Mouse (Mus musculus): Measurements from ENCODE around the gene Gm8159. TPM values are rescaled to one million over a fixed set of nuclear protein-coding genes. Genes with fewer than 3 reads are reported as not detected.
"Not testable (repeated sequence)": the region's sequence is repeated elsewhere in the genome, so short reads cannot be mapped to it uniquely, and the experiment has no call there.

Gm8159 gene
- total RNA-seq (2015): not detected in 2 replicates
- not detected in 2 replicates for total RNA-seq (2017)

DNA sequence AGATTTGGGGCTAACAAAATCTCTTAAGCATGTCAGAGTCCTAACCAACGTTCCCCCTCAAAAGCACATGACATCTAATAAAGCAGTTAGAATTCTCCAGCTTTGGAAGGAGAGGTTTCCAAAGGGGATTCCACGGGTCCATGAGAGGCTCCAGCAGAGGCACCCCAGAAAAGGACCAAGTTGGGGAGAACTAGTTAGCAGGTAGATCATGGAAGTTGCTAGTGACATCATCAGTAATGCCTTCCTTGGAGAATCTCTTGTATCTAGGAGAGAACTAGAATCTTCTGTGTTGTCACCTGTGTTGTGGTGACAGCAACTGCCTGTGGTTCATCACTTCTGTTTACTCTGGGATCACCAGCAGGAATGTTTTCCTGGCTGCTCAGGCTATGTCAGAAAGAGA lies at the start of gene Gm8159:
Gene Gm8159, plus strand, starts transcription at position 301 of the 400 bp plus-strand sequence.
- ATAC-seq (replicated peaks; ENCODE audit: poor library complexity): not testable (repeated sequence)

DNA sequence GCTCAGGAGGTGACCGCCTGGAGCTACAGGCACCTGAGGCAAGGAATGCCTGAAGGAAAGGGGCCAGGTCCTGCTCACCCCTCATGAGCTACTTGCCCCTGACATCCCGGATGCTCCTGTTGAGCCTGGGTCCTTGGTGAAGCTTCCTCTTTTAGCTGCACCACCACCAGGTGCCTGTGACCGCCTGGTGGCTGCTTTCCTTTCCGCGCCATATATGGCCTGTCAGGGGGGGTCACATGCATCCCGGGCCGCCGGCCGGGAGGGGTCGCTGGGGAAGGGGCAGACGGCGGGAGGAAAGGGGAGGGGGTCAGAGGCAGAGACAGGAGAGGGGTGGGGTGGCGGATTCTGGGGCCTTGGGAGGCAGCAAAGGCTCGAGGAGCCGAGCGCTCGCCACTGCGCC lies 17.2 kb downstream of the Gm8159 start:
- ATAC-seq (replicated peaks; ENCODE audit: poor library complexity): not testable (repeated sequence)

DNA sequence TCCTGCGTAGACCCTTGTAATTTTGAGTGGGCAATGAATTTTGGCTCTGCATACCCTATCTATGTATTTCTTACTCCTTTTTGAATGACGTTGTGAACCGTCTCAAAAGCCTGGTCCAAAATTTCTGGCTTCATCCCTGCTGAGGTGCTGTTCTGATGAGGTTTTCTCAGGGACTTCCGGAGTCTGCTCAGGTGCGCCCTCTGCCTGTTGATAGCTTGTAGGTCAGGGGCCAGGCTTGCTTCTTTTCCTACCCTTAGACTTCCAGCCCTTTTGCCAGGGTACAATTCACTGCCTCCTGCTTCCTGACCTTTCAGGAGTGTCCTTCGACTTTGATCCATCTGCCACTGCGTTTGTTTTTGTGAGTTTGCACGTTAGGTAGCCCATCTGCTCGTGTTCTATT lies 18.2 kb downstream of the Gm8159 start:
- not testable (repeated sequence) for ATAC-seq (replicated peaks; ENCODE audit: poor library complexity)

DNA sequence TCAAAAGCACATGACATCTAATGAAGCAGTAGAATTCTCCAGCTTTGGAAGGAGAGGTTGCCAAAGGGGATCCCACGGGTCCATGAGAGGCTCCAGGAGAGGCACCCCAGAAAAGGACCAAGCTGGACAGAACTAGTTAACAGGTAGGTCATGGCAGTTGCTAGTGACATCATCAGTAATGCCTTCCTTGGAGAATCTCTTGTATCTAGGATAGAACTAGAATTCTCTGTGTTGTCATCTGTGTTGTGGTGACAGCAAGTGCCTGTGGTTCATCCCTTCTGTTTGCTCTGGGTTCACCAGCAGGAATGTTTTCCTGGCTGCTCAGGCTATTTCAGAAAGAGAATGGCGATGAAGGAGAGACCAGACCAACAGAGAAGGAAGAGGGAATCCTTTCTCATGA lies 31.7 kb downstream of the Gm8159 start, which contains the start of gene Gm3239:
Gene Gm3239, plus strand, starts transcription at position 301 of the 400 bp plus-strand sequence.
- not testable (repeated sequence) for ATAC-seq (replicated peaks; ENCODE audit: poor library complexity)

Other genes starting within 250 kb of the Gm8159 start
- not detected in 2 replicates for gene Gm3159, start 234.8 kb upstream of the Gm8159 start, total RNA-seq (2015)
- gene Gm3159, start 234.8 kb upstream of the Gm8159 start, total RNA-seq (2017): not detected in 2 replicates
- gene Gm3164, start 216.9 kb upstream of the Gm8159 start, total RNA-seq (2015): not detected in 2 replicates
- gene Gm3164, start 216.9 kb upstream of the Gm8159 start, total RNA-seq (2017): not detected in 2 replicates
- gene Gm3173, start 201.4 kb upstream of the Gm8159 start, total RNA-seq (2015): 0.72 TPM in 1 of 2 replicates, not detected in the other
- gene Gm3173, start 201.4 kb upstream of the Gm8159 start, total RNA-seq (2017): not detected in 2 replicates
- not detected in 2 replicates for gene Gm3182, start 150.6 kb upstream of the Gm8159 start, total RNA-seq (2015)
- gene Gm3182, start 150.6 kb upstream of the Gm8159 start, total RNA-seq (2017): not detected in 2 replicates
- not detected in 2 replicates for gene Gm3047, start 76.9 kb upstream of the Gm8159 start, total RNA-seq (2015)
- gene Gm3047, start 76.9 kb upstream of the Gm8159 start, total RNA-seq (2017): not detected in 2 replicates
- gene Gm3239, start 31.8 kb downstream of the Gm8159 start, total RNA-seq (2015): not detected in 2 replicates
- not detected in 2 replicates for gene Gm3239, start 31.8 kb downstream of the Gm8159 start, total RNA-seq (2017)
- not detected in 2 replicates for gene Gm7876, start 76.9 kb downstream of the Gm8159 start, total RNA-seq (2015)
- not detected in 2 replicates for gene Gm7876, start 76.9 kb downstream of the Gm8159 start, total RNA-seq (2017)
- gene Gm3252, start 94.4 kb downstream of the Gm8159 start, total RNA-seq (2015): not detected in 2 replicates
- gene Gm3252, start 94.4 kb downstream of the Gm8159 start, total RNA-seq (2017): not detected in 2 replicates
- gene Gm9602, start 144.0 kb downstream of the Gm8159 start, total RNA-seq (2015): not detected in 2 replicates
- not detected in 2 replicates for gene Gm9602, start 144.0 kb downstream of the Gm8159 start, total RNA-seq (2017)
- not detected in 2 replicates for gene Gm3269, start 205.8 kb downstream of the Gm8159 start, total RNA-seq (2015)
- gene Gm3269, start 205.8 kb downstream of the Gm8159 start, total RNA-seq (2017): not detected in 2 replicates
- gene Gm3264, start 223.2 kb downstream of the Gm8159 start, total RNA-seq (2015): not detected in 2 replicates
- gene Gm3264, start 223.2 kb downstream of the Gm8159 start, total RNA-seq (2017): not detected in 2 replicates